Mouse (Mus musculus) forebrain, embryonic 16.5 days (tissue): ENCODE results near the gene Plod3. TPM values are rescaled to one million over a fixed set of nuclear protein-coding genes. Genes with fewer than 3 reads are reported as not detected.

Experiments used
- ATAC-seq: fragments of 200-750 bp; cut with Nextera tagmentation; 2 replicates; pipeline ENCODE4 v1.8.0; 2017; ENCODE audit warnings: mild to moderate bottlenecking, moderate library complexity
- H3K27ac ChIP-seq: fragments of 300-500 bp; sonication (generic); 2 replicates; pipeline ENCODE4 v1.5.1; 2014; ENCODE audit warnings: low read length, control low read depth
- H3K27me3 ChIP-seq: fragments of 300-500 bp; sonication (generic); replicated peaks from 2 replicates; pipeline ENCODE4 v1.6.1; 2014; ENCODE audit warnings: low read length; ENCODE audit not compliant: control insufficient read depth, insufficient read depth
- H3K36me3 ChIP-seq: fragments of 300-500 bp; sonication (generic); 2 replicates; pipeline ENCODE4 v1.6.1; 2014; ENCODE audit not compliant: control insufficient read depth, insufficient read depth
- H3K4me1 ChIP-seq: fragments of 300-500 bp; sonication (generic); replicated peaks from 2 replicates; pipeline ENCODE4 v1.6.1; 2014; ENCODE audit warnings: low read length; ENCODE audit not compliant: control insufficient read depth, insufficient read depth
- H3K4me2 ChIP-seq: fragments of 300-500 bp; sonication (generic); 2 replicates; pipeline ENCODE4 v1.6.1; 2014; ENCODE audit warnings: mild to moderate bottlenecking, low read length, control low read depth
- H3K4me3 ChIP-seq: fragments of 300-500 bp; sonication (generic); replicated peaks from 2 replicates; pipeline ENCODE4 v1.5.1; 2014; ENCODE audit warnings: mild to moderate bottlenecking, low read length, control low read depth
- H3K9ac ChIP-seq: fragments of 300-500 bp; sonication (generic); replicated peaks from 2 replicates; pipeline ENCODE4 v1.6.1; 2014; ENCODE audit warnings: low read depth, low read length, control low read depth
- H3K9me3 ChIP-seq: fragments of 300-500 bp; sonication (generic); 2 replicates; pipeline ENCODE4 v1.6.1; 2016; ENCODE audit warnings: low read length; ENCODE audit not compliant: control insufficient read depth
- WGBS: fragments of 180-500 bp; shearing (Covaris S2); extraction: QIAGEN DNeasy Blood & Tissue Kit; methylation state at CpG from one replicate; pipeline ENCODE4 v1.1.7; 2014; 5-methylcytosine and 5-hydroxymethylcytosine counted together
- polyA plus RNA-seq: library from polyadenylated mRNA; unstranded; fragments of >200 nt; fragmentation: Nextera tagmentation; extraction: Ambion mirVana; gene quantifications from 2 replicates; pipeline ENCODE4 v1.2.1, GENCODE M21; 2015

Gene Plod3
- polyA plus RNA-seq, 1 experiment from 2014 or later, result 36.5 TPM

DNA sequence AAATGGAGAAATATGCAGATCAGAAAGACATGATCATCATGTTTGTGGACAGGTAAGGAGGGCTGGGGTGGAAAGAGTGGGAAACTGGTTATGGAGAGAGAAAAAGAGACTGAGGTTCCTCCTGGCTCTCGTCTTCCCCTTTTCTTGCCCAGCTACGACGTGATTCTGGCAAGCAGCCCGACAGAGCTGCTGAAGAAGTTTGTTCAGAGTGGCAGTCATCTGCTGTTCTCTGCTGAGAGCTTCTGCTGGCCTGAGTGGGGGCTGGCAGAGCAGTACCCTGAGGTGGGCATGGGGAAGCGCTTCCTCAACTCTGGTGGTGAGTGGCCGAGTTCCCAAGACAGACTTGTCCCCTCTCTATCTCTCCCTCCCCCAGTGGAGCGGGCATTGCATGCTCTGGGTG is 1.6 kb downstream of the Plod3 start:
- peak overlapping the region; percentile 80 for H3K4me2 ChIP-seq
- ATAC-seq, result no peak
- no peaks in the 10 kb centered on the region for H3K27me3 ChIP-seq
- H3K27ac ChIP-seq, result no peak overlapping the region
- peaks cover 14% of the 10 kb centered on the region for H3K4me1 ChIP-seq
- H3K9ac ChIP-seq, result peak overlapping the region; percentile 99
- H3K36me3 ChIP-seq, result peaks cover 31% of the 10 kb centered on the region
- peak overlapping the region; percentile 91 for H3K4me3 ChIP-seq
- no peaks in the 10 kb centered on the region for H3K9me3 ChIP-seq
- WGBS, result 38% methylated on average over 7 of the region's 7 CpGs

DNA sequence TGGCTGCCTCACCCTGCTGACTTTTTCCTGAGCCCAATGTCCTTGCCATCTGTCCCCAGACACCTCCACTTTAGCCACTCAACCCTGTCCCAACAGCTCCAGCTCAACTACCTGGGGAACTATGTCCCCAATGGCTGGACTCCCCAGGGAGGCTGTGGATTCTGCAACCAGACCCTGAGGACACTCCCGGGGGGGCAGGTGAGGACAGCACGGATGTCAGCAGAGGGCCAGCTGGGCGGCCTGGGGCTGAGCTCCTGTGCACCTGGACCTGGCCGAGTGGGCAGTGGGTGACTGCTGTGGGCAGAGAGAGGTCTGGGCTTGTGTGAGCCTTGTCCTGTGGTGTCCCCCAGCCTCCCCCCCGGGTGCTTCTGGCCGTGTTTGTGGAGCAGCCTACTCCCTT is 3.0 kb downstream of the Plod3 start:
- Histone ChIP-seq H3K9me3 (no peaks in the 10 kb centered on the region), H3K4me2 (no peak overlapping the region), H3K4me3 (no peak overlapping the region), H3K36me3 (peaks cover 44% of the 10 kb centered on the region), H3K27ac (no peak overlapping the region), H3K27me3 (no peaks in the 10 kb centered on the region), H3K9ac (no peak overlapping the region), H3K4me1 (peaks cover 14% of the 10 kb centered on the region)
- ATAC-seq, result no peak
- WGBS, result 98% methylated on average over 6 of the region's 6 CpGs

DNA sequence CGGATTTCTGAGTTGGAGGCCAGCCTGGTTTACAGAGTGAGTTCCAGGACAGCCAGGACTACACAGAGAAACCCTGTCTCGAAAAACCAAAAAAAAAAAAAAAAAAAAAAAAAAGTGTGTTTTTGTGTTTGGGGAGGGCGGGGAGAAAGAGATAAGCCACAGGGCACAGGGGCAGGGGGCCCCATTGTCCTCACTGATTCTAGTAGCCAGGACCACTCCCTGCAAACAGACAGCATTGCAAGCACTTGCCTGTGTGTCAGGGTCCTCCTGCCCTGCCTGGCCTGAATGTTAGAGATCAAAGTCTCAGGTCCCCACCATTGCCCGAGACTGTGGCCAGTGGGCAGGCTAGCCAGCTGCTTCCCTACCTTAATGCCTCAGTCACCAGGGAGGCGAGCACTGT is 12.6 kb downstream of the Plod3 start:
- 70% methylated on average over 3 of the region's 5 CpGs for WGBS
- Histone ChIP-seq H3K9ac (no peak overlapping the region), H3K27ac (no peak overlapping the region), H3K36me3 (peaks cover 8% of the 10 kb centered on the region), H3K4me1 (no peaks in the 10 kb centered on the region), H3K9me3 (no peaks in the 10 kb centered on the region), H3K4me2 (no peak overlapping the region), H3K27me3 (no peaks in the 10 kb centered on the region), H3K4me3 (no peak overlapping the region)
- no peak for ATAC-seq

DNA sequence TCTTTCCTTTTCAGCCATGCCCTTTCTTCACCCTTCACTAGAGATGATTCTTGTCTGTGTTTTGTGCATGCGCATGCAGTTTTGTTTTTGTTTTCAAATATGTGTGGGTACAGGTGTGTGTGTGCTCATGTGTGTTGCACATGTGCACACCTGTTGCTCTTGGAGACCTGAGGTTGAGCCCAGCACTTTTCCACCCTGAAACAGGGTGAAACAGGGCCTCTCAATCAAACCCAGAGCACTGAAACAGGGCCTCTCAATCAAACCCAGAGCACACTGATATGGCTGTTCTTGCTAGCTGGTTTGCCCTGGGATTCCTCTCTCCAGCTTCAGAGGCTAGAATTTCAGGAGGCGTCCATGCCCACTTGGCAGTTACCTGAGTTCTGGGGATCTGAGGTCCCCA is 13.8 kb downstream of the Plod3 start:
- Histone ChIP-seq H3K4me1 (no peaks in the 10 kb centered on the region), H3K9ac (no peak overlapping the region), H3K27ac (no peak overlapping the region), H3K36me3 (no peaks in the 10 kb centered on the region), H3K4me3 (no peak overlapping the region), H3K27me3 (no peaks in the 10 kb centered on the region), H3K9me3 (no peaks in the 10 kb centered on the region), H3K4me2 (no peak overlapping the region)
- ATAC-seq, result no peak
- WGBS, result 93% methylated on average over 2 of the region's 2 CpGs

DNA sequence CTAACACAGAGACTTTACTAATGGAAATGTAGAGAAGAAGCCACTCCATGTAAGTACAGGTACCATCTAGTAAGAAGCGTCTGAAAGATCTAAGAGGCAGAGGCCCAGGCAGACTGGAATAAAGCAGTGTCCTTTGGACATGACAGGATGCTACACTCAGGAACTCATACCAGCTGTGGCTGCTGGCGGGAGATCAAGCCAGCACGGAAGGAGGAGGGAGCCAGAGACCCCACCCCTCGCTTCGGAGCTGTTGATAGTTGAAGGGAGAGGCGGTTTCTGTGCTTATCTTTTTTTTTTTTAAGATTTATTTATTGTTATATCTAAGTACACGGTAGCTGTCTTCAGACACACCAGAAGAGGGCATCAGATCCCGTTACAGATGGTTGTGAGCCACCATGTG is 20.5 kb downstream of the Plod3 start:
- Histone ChIP-seq H3K4me1 (no peaks in the 10 kb centered on the region), H3K9ac (no peak overlapping the region), H3K4me3 (no peak overlapping the region), H3K27me3 (0 out of 2 replicates have a peak, but pooled peaks cover 2% of the 10 kb centered on the region), H3K27ac (no peak overlapping the region), H3K4me2 (no peak overlapping the region), H3K9me3 (no peaks in the 10 kb centered on the region), H3K36me3 (no peaks in the 10 kb centered on the region)
- 60% methylated on average over 8 of the region's 8 CpGs for WGBS
- no peak for ATAC-seq

DNA sequence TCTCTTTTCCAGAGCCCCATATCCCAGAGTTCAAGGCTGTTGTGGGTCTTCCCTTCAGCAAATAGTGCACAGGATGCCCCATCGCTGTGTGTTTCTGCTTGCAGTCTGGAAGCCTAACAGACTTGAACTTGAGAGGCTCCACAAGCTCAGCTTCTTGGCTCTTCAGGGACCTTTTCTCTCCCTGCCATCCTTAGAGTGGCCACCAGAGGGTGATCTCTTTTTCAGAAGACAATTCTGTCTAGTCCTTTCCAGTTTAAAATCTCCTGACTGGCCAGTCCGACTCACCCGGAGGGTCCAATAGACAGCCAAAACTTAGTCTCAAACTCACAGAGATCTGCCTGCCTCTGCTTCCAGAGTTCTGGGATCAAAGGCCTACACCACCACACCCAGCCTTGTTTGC is 23.2 kb downstream of the Plod3 start:
- Histone ChIP-seq H3K27me3 (0 out of 2 replicates have a peak, but pooled peaks cover 2% of the 10 kb centered on the region), H3K9ac (no peak overlapping the region), H3K36me3 (no peaks in the 10 kb centered on the region), H3K4me3 (no peak overlapping the region), H3K4me1 (no peaks in the 10 kb centered on the region), H3K4me2 (no peak overlapping the region), H3K27ac (no peak overlapping the region), H3K9me3 (no peaks in the 10 kb centered on the region)
- WGBS, result 18% methylated on average over 3 of the region's 3 CpGs
- ATAC-seq, result no peak

DNA sequence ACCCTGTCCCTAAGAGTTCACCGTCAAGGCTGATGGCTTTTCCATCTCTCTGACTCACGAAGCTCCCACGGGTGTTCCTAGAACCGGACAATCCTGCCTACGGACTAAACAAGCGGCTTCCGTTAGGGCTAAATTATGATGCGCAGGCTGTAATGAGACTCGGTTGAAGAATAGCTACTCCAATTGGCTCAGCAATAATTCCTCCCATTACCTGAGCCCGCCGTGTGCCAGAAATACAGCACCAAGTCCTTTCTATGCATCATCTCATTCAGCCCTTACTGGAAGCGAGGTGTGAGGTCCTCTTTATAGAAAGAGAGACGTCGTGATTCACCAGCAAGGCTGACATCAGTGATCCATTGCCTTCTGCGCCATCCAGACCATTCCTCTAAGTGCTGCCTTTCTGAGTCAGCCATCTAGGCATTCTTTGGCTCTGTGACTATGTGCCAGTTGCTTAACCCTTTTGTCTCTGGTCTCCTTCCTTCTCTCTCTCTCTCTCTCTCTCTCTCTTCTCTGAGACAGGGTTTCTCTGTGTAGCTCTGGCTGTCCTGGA is 25.7 kb downstream of the Plod3 start:
- no peak for ATAC-seq
- 0 out of 2 replicates have a peak, but pooled peaks cover 2% of the 10 kb centered on the region for H3K9me3 ChIP-seq
- H3K4me2 ChIP-seq, result no peak overlapping the region
- H3K4me3 ChIP-seq, result no peak overlapping the region
- no peaks in the 10 kb centered on the region for H3K4me1 ChIP-seq
- H3K27ac ChIP-seq, result no peak overlapping the region
- no peaks in the 10 kb centered on the region for H3K36me3 ChIP-seq
- H3K27me3 ChIP-seq, result 0 out of 2 replicates have a peak, but pooled peaks cover 2% of the 10 kb centered on the region
- H3K9ac ChIP-seq, result no peak overlapping the region
- WGBS, result 74% methylated on average over 15 of the region's 15 CpGs

DNA sequence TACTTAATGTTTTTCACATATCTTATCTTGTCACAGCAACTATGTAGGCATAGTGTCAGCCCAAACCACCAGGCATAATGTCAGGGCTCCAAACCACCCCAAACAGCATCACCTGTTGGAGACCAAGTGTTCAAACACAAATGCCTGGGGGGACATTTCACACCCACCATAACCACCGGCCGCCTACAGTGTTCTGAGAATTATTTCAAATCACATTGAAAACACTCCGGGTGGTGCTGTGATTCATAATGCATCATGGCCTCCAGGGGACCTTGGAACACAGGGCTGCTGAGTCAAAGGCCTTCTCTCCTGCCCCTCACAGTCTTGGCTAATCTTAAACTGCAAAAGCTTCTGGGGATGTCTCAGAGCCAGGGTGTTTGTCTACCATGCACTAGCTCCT is 29.1 kb downstream of the Plod3 start:
- Histone ChIP-seq H3K4me2 (no peak overlapping the region), H3K9me3 (0 out of 2 replicates have a peak, but pooled peaks cover 2% of the 10 kb centered on the region), H3K27ac (no peak overlapping the region), H3K27me3 (no peaks in the 10 kb centered on the region), H3K9ac (no peak overlapping the region), H3K4me3 (no peak overlapping the region), H3K36me3 (no peaks in the 10 kb centered on the region), H3K4me1 (no peaks in the 10 kb centered on the region)
- no peak for ATAC-seq
- WGBS, result 93% methylated on average over 3 of the region's 3 CpGs

DNA sequence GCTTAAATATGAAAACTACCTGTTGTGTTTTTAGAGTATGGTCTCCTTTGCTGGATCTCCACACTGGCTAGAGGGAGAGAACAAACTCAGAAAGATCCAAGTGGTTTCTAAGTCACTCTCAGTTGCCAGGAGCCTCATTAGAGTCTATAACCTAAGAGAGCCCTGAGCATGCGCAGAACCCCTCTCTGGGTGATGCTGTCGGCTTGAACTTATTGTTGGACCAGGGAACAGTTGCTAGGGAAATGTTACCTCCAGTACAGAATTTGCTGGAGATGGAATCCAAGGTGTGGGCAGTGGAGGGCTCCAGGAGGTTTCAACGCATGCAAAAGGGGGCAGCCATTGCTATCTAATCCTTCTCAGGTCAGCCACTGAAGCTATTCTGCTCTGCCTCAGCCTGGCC is 37.5 kb downstream of the Plod3 start:
- no peak overlapping the region for H3K4me2 ChIP-seq
- no peak for ATAC-seq
- WGBS, result 45% methylated on average over 3 of the region's 3 CpGs

DNA sequence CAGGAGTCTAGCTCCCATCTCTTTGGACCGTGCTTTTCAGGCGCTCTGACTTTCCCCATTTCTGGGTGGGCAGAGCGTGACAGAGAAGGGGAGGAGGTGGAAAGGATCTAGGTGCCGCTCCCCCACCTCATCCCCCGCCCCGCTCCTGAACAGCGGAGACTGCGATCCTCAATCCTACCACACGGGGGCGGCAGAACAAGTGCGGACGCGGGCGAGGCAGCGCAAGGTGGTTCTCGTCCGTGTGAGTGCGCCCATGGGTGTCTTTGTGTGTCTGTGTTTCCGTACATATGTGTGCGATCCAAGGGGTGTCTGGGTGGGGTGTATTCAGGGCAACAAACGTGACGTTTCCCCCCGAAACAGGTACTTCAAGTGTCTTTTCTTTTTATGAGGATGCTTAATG is 38.3 kb downstream of the Plod3 start:
- H3K27ac ChIP-seq, result no peak overlapping the region
- peak overlapping the region; percentile 52 for H3K4me2 ChIP-seq
- no peaks in the 10 kb centered on the region for H3K9me3 ChIP-seq
- H3K4me3 ChIP-seq, result peak overlapping the region; percentile 36
- H3K27me3 ChIP-seq, result peaks cover 48% of the 10 kb centered on the region
- ATAC-seq, result peak; percentile 36; the same call in 1 of the 2 replicates
- H3K36me3 ChIP-seq, result no peaks in the 10 kb centered on the region
- WGBS, result 0% methylated on average over 23 of the region's 23 CpGs
- 0 out of 2 replicates have a peak overlapping the region, but pooled peaks have one; percentile 25 for H3K9ac ChIP-seq
- peaks cover 18% of the 10 kb centered on the region for H3K4me1 ChIP-seq

More for the DNA sequence above, 37.5 kb downstream of the Plod3 start:
- H3K27me3 ChIP-seq, result peaks cover 44% of the 10 kb centered on the region
- H3K27ac ChIP-seq, result no peak overlapping the region
- H3K4me1 ChIP-seq, result peaks cover 12% of the 10 kb centered on the region
- no peak overlapping the region for H3K4me3 ChIP-seq
- no peaks in the 10 kb centered on the region for H3K36me3 ChIP-seq
- H3K9ac ChIP-seq, result no peak overlapping the region
- no peaks in the 10 kb centered on the region for H3K9me3 ChIP-seq
